Mouse (Mus musculus) gastrocnemius, postnatal 36 days (tissue): Measurements from ENCODE around the gene Npas3. TPM values are rescaled to one million over a fixed set of nuclear protein-coding genes. Genes with fewer than 3 reads are reported as not detected.
A peak's percentile ranks its signal among the peaks of the same experiment; 100 is the strongest.

ENCODE experiments used
- DNase-seq, 2 experiments: peaks; one replicate each; pipeline ENCODE4 v3.0.0; 2022
- intact Hi-C: fragments of 180-260 bp; cut with DNase I; formaldehyde crosslinking; loops from one replicate; pipeline ENCODE4 v1.15.1; 2025
- total RNA-seq, 2 experiments: library from RNA; stranded (reverse); gene quantifications; 2 replicates each; pipeline ENCODE4 v1.2.3; 2021

Npas3 gene
- total RNA-seq, 2 experiments from 2014 or later, result 0.15 to 0.20 TPM

GRCm38 (mm10) chr12:54037602-54038001 lies 789.1 kb downstream of the Npas3 start:
- no peak for DNase-seq
- intact Hi-C loops, result no loop called here

DNA sequence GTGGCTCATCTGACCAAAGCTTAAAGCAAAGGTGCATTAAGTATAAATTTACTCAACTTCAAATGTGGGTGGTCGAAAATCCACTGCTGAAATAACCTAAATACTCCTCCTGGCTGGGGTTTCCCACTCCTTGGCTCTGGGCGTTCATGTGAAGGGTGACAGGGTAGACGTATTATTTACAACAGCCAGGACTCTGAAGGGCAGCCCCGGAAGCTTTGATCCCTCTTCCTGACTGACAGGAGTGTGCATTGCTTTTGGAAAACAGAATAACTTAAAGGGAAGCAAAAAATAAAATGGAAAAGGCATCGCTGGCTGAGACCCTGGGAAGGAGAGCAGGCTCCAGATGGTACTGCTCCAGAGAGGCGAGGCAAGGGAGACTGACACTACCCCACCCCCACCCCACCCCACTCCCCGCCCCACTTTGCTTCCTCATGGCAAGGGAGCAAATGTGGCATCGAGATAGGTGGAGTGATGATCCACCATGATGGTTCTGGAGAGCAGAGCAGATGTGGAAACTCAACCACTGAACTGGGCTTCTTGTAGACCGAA lies 794.6 kb downstream of the Npas3 start:
- intact Hi-C loops, result no loop called here
- no peak for DNase-seq

GRCm38 (mm10) chr12:54044606-54045334 lies 796.3 kb downstream of the Npas3 start:
- DNase-seq, result no peak
- intact Hi-C loops, result no loop called here

GRCm38 (mm10) chr12:54045360-54045759 lies 796.9 kb downstream of the Npas3 start:
- intact Hi-C loops, result no loop called here
- DNase-seq, result no peak

GRCm38 (mm10) chr12:54046824-54047223 lies 798.3 kb downstream of the Npas3 start:
- intact Hi-C loops, result no loop called here
- DNase-seq, result no peak

GRCm38 (mm10) chr12:54048126-54048525 lies 799.6 kb downstream of the Npas3 start:
- no peak for DNase-seq
- intact Hi-C loops, result no loop called here

- no peak for DNase-seq
- intact Hi-C loops, result no loop called here
Measured at GRCm38 (mm10) chr12:54049926-54050325, 801.4 kb downstream of the Npas3 start.

DNA sequence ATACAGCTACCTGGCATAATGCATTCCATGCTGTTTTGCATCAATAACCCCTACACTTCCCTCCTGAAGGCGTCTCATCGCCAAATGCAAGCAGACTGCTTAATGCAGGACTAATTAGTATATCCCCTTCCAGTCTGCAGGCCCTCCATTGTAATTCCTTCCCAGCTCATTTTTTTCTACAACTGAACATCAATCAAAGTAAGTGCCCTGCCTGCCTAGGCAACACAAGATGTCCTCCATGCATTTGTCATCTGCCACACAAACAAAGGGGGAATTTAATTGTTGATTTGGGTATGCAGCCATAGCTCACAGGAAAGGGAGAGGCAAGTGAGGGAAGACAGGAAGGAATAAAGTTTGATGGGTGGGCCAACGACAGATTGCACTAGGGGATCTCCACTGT lies 804.5 kb downstream of the Npas3 start:
- intact Hi-C loops, result no loop called here
- no peak for DNase-seq

DNA sequence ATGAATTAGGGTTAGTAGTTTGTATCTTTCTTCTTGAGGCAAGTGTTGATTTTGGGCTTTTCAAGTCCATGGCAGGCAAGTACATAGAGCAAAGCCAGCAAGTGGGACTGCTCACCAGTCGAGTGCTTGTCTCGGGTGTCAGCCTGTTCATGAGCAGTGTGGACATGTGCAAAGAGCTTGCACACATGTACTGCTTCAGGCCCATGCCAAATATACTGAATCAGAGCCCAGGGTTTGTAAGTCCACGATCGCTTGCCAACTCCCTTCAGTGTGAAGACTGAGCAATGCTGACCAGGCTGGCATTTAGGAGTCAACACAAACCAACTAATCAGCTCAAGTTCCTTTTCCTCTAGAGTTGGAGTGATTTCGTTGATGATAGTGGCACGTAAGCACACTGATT lies 805.1 kb downstream of the Npas3 start:
- no peak for DNase-seq
- intact Hi-C loops, result no loop called here

- DNase-seq, result peak; percentile 58 to 59
- intact Hi-C loops, result no loop called here
Measured at GRCm38 (mm10) chr12:54060732-54061131, 812.3 kb downstream of the Npas3 start.

DNA sequence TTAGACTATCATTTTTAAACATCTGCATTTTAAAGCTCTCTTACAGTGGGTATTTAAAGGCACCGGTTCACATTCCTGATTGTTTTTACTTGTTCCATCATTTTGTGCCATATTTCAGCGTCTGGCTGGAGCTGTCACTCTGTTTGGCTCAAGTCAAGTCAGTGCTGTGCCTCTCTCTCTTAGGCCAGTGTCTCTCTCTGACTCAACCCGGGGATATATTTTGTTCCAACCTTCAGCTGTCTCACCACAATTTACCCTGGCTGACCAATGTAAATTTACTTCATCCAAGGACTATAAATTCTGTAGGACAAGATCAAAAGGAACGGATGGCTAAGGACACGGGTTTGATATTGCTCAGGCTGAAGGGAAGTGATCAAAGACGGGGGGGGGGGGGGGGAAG lies 812.7 kb downstream of the Npas3 start:
- intact Hi-C loops, result no loop called here
- no peak for DNase-seq

DNA sequence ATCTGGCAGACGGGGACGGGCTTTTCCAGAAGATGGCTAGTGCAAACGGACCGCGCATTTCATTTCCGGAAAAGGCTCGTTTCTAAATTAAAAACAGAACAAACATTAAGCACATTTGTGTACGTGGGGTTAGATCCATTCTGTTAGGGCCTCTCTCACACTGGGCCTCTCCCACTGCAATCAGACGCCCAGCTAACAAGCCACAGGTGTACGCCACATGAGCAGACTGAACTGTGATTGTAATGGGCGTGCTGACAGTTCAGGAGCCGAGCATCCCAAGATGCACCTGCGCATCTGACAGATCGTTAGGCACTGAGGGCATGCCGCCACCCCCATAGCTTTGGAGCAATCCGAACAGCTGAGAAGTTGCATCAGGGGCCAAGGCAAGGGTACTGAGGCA lies 816.5 kb downstream of the Npas3 start:
- no peak for DNase-seq
- intact Hi-C loops, result no loop called here

DNA sequence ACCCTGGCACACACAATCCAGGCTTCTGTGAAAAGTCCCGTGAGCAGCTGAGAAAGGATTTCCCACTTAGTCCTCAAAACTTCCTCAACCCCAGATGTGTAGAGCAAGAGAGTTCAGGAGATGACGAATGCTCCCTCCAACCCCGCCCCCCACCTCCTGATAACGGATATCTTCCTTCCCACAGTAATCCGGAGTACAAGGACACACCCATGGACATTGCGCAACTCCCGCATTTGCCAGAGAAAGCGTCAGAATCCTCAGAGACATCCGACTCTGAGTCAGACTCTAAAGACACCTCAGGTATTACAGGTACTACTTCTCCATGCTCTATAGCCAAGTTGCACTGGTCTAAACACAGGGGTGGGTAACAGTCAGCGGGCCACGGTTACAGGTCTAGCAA lies 817.1 kb downstream of the Npas3 start:
- no peak for DNase-seq
- intact Hi-C loops, result no loop called here

DNA sequence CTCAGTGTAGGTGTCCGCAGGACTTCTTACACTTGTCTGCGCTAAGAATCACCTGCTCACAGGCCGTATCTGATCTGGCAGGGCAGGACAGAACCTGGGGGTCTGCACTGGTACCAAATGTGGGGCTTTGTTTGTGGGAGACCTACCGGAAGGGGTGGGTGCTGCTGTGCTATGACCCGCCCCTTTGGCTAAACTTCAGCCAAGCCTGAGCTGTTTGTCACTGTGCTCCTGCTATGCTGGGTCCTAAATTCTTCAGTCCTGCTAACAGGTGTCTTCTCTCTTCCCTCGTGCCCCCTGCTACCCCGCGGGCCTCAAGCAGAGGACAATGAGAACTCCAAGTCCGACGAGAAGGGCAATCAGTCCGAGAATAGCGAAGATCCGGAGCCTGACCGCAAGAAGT lies 818.9 kb downstream of the Npas3 start:
- no peak for DNase-seq
- intact Hi-C loops, result no loop called here

DNA sequence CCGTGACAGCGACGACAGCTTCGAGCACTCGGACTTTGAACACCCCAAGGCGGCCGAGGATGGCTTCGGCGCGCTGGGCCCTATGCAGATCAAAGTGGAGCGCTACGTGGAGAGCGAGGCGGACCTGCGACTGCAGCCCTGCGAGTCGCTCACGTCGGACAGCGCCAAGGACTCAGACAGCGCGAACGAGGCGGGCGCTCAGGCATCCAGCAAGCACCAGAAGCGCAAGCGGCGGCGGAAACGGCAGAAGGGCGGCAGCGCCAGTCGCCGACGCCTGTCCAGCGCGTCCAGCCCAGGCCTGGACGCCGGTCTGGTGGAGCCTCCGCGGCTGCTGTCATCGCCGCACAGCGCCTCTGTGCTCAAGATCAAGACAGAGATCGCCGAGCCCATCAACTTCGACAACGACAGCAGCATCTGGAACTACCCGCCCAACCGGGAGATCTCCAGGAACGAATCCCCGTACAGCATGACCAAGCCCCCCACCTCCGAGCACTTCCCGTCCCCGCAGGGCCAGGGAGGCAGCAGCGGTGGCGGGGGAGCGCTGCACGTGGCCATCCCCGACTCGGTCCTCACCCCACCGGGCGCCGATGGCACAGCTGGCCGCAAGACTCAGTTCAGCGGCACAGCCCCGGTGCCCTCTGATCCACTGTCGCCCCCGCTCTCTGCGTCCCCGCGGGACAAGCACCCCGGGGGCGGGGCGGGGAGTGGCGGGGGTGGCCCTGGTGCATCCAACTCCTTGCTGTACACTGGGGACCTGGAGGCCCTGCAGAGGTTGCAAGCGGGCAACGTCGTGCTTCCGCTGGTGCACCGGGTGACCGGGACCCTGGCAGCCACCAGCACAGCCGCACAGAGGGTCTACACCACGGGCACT lies 819.6 kb downstream of the Npas3 start:
- intact Hi-C loops, result no loop called here

GRCm38 (mm10) chr12:54068757-54069146 lies 820.3 kb downstream of the Npas3 start:
- no peak for DNase-seq
- intact Hi-C loops, result no loop called here

More for the DNA sequence above, 819.6 kb downstream of the Npas3 start:
- DNase-seq, result peak in 1 of 2 experiments; percentile 18

DNA sequence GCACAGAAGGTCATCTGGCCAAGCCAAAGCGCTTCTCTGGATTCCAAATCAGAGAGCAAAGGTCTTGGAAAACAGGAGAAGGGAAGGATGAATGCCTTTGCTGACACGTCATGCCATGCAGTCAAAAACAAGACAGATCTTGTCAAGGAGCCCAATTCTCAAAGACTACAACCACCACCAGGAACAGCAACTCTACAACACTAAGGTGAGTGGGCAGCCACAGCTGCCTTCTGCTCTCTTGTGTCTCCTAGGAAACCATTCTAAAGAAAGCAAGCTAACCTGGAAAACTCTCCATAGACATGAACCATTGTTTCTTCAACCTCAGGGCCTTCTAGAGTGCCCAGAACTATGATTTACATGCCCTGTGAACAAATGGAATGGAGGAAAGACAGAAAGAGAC lies 825.5 kb downstream of the Npas3 start:
- intact Hi-C loops, result no loop called here
- DNase-seq, result no peak

GRCm38 (mm10) chr12:54080996-54081395 lies 832.5 kb downstream of the Npas3 start:
- intact Hi-C loops, result no loop called here
- DNase-seq, result no peak

DNA sequence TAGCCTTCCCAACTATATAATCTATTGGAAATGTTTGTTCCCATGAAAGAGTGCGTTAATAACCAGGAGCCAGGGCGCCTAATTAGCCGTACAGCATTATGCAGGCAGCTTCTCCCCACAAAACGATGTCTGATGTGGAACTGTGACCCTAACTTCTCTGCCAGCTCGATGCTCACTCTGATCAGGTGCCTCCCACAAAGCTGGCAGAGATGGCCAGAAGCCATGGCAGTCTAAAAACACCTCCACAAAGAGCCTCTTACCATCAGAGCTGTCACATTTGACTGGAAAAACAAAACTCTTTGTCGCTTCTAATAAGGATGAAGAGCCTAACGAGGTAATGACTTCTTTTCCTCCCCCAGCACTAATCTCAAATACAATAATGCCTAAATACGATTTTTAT lies 845.3 kb downstream of the Npas3 start:
- no peak for DNase-seq

DNA sequence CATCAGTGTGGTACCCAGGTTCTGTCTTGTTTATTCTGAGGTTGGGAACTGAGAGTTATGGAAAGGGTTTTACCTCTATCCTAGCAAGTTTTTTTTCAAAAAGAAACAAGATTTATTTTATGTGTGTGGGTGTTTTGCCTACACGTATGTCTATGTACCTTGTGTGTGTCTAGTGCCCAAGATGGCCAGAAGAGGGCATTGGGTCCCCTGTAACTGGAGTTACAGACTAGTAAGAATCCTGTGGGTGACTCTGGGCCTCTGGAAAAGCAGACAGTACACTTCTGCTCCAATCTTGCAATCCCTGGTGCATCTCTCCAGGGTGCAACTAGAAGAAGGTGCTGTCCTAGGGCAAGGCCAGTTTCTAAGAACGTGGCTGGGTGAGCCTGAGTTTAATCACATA lies 848.0 kb downstream of the Npas3 start:
- intact Hi-C loops, result loop anchor here (5.0 kb wide), 1 partner anchor 461 kb away; no protein-coding TSS in a partner anchor

More for the DNA sequence above, 845.3 kb downstream of the Npas3 start:
- intact Hi-C loops, result no loop called here

DNA sequence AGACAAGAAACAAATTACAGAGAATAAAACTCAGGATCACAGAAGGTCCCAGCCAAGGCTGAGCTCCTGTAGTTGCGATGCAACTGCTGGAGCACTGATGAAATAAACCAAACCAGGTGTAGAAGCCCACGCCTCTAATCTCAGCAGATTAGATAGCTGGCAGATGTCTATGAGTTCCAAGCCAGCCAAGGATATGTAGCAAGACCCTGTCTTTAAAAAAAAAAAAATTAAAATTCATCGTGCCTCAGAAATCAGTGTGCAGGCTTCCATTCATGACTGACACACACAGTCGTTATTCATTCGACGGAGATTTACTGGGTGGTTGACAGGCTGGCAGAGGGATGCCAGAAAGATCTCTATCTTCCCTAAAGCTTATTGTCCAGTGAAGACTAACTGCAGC lies 849.7 kb downstream of the Npas3 start:
- intact Hi-C loops, result loop anchor here (2.0 to 5.0 kb wide), 3 partner anchors 391 to 459 kb away; no protein-coding TSS in a partner anchor
- DNase-seq, result no peak

More for the DNA sequence above, 848.0 kb downstream of the Npas3 start:
- DNase-seq, result no peak
